Mouse (Mus musculus) cortical plate, adult 2 months (tissue): Measurements from ENCODE around the gene Gstt2.

Experiments
- CTCF ChIP-seq: fragments of 200-500 bp; IDR thresholded peaks from 2 replicates; pipeline ENCODE4 v1.5.1; 2011; ENCODE audit warnings: mild to moderate bottlenecking, control low read depth, low read length; ENCODE audit not compliant: insufficient read depth; ENCODE audit errors: extremely low read depth
- POLR2A ChIP-seq: fragments of 200-500 bp; IDR thresholded peaks from 2 replicates; pipeline ENCODE4 v1.6.1; 2011; ENCODE audit warnings: mild to moderate bottlenecking, low read length, control low read depth; ENCODE audit not compliant: insufficient read depth; ENCODE audit errors: extremely low read depth

DNA sequence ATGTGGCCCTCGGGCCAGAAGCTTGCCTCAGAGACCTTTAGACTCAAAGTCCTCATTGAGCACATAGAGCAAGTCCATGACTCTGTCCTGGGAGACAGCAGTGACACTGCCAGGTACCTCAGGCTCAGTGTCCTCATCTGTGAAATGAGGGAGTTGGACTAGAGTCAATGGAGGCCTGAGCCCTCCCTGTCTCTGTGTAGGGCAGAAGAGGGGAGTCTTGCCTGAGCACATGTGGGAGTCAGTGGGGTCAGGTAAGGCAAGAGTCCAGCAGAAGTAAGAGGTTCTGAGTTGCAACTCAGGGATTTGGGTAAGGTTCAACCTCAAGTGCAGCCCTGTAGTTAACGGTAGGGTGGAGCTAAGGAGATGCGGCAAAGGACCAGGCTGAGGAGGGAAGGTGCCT is 19.8 kb upstream of the Gstt2 start:
- TF ChIP-seq CTCF: no peak
- no peak for TF ChIP-seq POLR2A
